Comparison of ENCODE assay signal across 20 mouse cellular contexts in the genomic region with DNA sequence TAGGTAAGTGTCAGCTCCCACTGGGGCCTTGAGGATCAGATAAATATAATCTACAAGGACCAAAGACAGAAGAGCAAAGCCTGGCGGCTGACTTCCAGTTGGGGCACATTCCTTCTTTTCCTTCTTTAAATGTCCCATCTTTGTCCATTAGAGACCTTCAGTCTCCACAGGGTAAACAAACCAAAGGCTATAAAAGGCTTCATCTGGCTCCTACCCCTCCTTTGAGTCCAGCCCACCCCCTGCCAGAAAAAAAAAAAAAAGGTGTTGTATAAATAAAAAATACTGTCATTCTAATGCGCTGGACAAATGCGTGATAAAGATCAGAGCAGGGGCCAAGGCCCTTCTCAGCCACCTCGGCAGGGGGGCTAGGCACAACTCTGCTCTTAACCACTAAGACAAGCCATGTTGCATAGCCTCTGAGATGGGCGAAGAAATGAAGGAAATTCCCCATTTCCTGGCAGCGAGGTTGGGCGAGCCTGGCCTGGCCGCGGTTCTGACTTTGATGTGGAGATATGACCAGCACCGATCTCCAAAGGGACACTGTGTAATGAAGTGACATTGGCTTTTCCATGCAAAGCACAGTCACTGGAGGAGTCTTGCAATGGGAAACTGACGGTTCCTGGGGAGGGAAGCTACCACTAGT.
DNase-seq lines count a peak whose midpoint lies in the region; ATAC-seq and TF ChIP-seq lines count a peak whose summit lies in the region.
"Had no signal": no experiment of that assay in that cellular context is flagged by ENCODE, and none has a peak within 500 bp of the region (broad histone marks: within the 10 kb centered on the region; RNA-seq: fewer than 3 reads in every experiment).

No protein-coding gene starts in this region.

- H3K4me3 ChIP-seq in heart, adult 2 months = no peak overlapping the region
- H3K4me3 ChIP-seq in lung, embryonic 16.5 days (ENCODE audit: low read length) = no peak overlapping the region
- H3K4me3 ChIP-seq in liver, embryonic 11.5 days (ENCODE audit: low read depth, low read length) = no peak overlapping the region
- H3K4me3 ChIP-seq: embryonic facial prominence, embryonic 13.5 days; forebrain, embryonic 15.5 days; heart, embryonic 12.5 days; limb, embryonic 12.5 days; midbrain, embryonic 13.5 days; neural tube, embryonic 13.5 days had no signal

- intact Hi-C loops in heart, adult 2 months (cut with DNase I) = loop anchor here (2.0 kb wide), 1 partner anchor 172 kb away; no protein-coding TSS in a partner anchor

- H3K9me3 ChIP-seq in lung, embryonic 16.5 days (ENCODE audit: control insufficient read depth, low read length) = no peaks in the 10 kb centered on the region
- no peaks in the 10 kb centered on the region for H3K9me3 ChIP-seq in liver, embryonic 11.5 days (ENCODE audit: control insufficient read depth, low read length)
- H3K9me3 ChIP-seq: embryonic facial prominence, embryonic 13.5 days; forebrain, embryonic 15.5 days; heart, embryonic 12.5 days; limb, embryonic 12.5 days; midbrain, embryonic 13.5 days; neural tube, embryonic 13.5 days had no signal

- DNase-seq in heart, adult 2 months = peak in 1 of 2 experiments; percentile 18
- DNase-seq in heart, postnatal 4 days = no peak
- peak; percentile 30 for DNase-seq in urinary bladder, postnatal 14 days (ENCODE audit: low spot score)
- DNase-seq in urinary bladder, adult 2 months (ENCODE audit: low spot score) = no peak
- no peak for DNase-seq in liver, embryonic 11.5 days (ENCODE audit: low spot score)
- no peak for DNase-seq in ovary, postnatal 10 days (ENCODE audit: low spot score)
- DNase-seq: cerebellum, adult 9-11 months; heart, postnatal 14 days; thymus, postnatal 25 days had no signal

- H3K27ac ChIP-seq in heart, adult 2 months = peak overlapping the region; percentile 33
- H3K27ac ChIP-seq in lung, embryonic 16.5 days (ENCODE audit: low read length) = peak overlapping the region; percentile 82
- no peak overlapping the region for H3K27ac ChIP-seq in liver, embryonic 11.5 days (ENCODE audit: low read depth, low read length)
- H3K27ac ChIP-seq: embryonic facial prominence, embryonic 13.5 days; forebrain, embryonic 15.5 days; hindbrain, embryonic 14.5 days; limb, embryonic 12.5 days; liver, embryonic 14.5 days; midbrain, embryonic 13.5 days; neural tube, embryonic 13.5 days had no signal

- no peak overlapping the region for H3K9ac ChIP-seq in heart, adult 2 months (ENCODE audit: low read depth, low read length)
- no peak overlapping the region for H3K9ac ChIP-seq in lung, embryonic 16.5 days (ENCODE audit: low read length)
- H3K9ac ChIP-seq in liver, embryonic 11.5 days (ENCODE audit: low read depth, low read length) = no peak overlapping the region
- H3K9ac ChIP-seq: embryonic facial prominence, embryonic 13.5 days; forebrain, embryonic 15.5 days; heart, embryonic 12.5 days; hindbrain, embryonic 14.5 days; limb, embryonic 12.5 days; liver, embryonic 14.5 days; midbrain, embryonic 13.5 days; neural tube, embryonic 13.5 days had no signal

- no peaks in the 10 kb centered on the region for H3K36me3 ChIP-seq in heart, adult 2 months (ENCODE audit: control insufficient read depth, insufficient read depth, low read length)
- no peaks in the 10 kb centered on the region for H3K36me3 ChIP-seq in lung, embryonic 16.5 days (ENCODE audit: control insufficient read depth, insufficient read depth, low read length)
- H3K36me3 ChIP-seq in liver, embryonic 11.5 days (ENCODE audit: control insufficient read depth, insufficient read depth, low read length) = no peaks in the 10 kb centered on the region
- H3K36me3 ChIP-seq: embryonic facial prominence, embryonic 13.5 days; forebrain, embryonic 15.5 days; heart, embryonic 12.5 days; limb, embryonic 12.5 days; midbrain, embryonic 13.5 days; neural tube, embryonic 13.5 days had no signal

- WGBS in heart, adult 2 months = 41% methylated on average over 11 of the region's 11 CpGs
- 10% methylated on average over 11 of the region's 11 CpGs for WGBS in lung, embryonic 16.5 days
- 19% methylated on average over 11 of the region's 11 CpGs for WGBS in liver, embryonic 11.5 days

- H3K27me3 ChIP-seq in heart, adult 2 months (ENCODE audit: control insufficient read depth, insufficient read depth, low read length) = no peaks in the 10 kb centered on the region
- H3K27me3 ChIP-seq in lung, embryonic 16.5 days (ENCODE audit: control insufficient read depth, insufficient read depth, low read depth, low read length) = no peaks in the 10 kb centered on the region
- H3K27me3 ChIP-seq in liver, embryonic 11.5 days (replicated peaks; ENCODE audit: control insufficient read depth, insufficient read depth, low read length) = no peaks in the 10 kb centered on the region; the same call in 1 of the 2 replicates
- H3K27me3 ChIP-seq: forebrain, embryonic 15.5 days; Patski had no signal

- H3K4me2 ChIP-seq in lung, embryonic 16.5 days (ENCODE audit: low read depth, low read length) = no peak overlapping the region
- no peak overlapping the region for H3K4me2 ChIP-seq in liver, embryonic 11.5 days
- H3K4me2 ChIP-seq: embryonic facial prominence, embryonic 13.5 days; forebrain, embryonic 15.5 days; heart, embryonic 12.5 days; hindbrain, embryonic 14.5 days; limb, embryonic 12.5 days; midbrain, embryonic 13.5 days; neural tube, embryonic 13.5 days had no signal

- H3K79me2 ChIP-seq in heart, adult 2 months (replicated peaks; ENCODE audit: control insufficient read depth, insufficient read depth, low read length) = no peaks in the 10 kb centered on the region

- peaks cover 5% of the 10 kb centered on the region for H3K4me1 ChIP-seq in heart, adult 2 months (ENCODE audit: control insufficient read depth, insufficient read depth, low read length)
- peaks cover 4% of the 10 kb centered on the region for H3K4me1 ChIP-seq in lung, embryonic 16.5 days (replicated peaks; ENCODE audit: control insufficient read depth, insufficient read depth, low read length)
- H3K4me1 ChIP-seq in liver, embryonic 11.5 days (replicated peaks; ENCODE audit: control insufficient read depth, insufficient read depth, low read length) = no peaks in the 10 kb centered on the region

- no peak for TF ChIP-seq POLR2A in heart, adult 2 months (IDR thresholded peaks at IDR 0.05; ENCODE audit: insufficient read depth, low read depth, low read length)

- ATAC-seq in lung, embryonic 16.5 days (ENCODE audit: low read depth) = peak; percentile 90
- no peak for ATAC-seq in liver, embryonic 11.5 days (replicated peaks; ENCODE audit: low FRiP score)
- ATAC-seq: activated CD4-positive, CD25-positive, alpha-beta regulatory T cell, adult 4 months; forebrain, embryonic 15.5 days; midbrain, embryonic 13.5 days; Patski had no signal

- 0 out of 2 replicates have a peak, but pooled peaks have one; percentile 10 for TF ChIP-seq EP300 in heart, adult 2 months (IDR thresholded peaks at IDR 0.05; ENCODE audit: insufficient read depth, low read depth, low read length)

- no peak for TF ChIP-seq CTCF in heart, adult 2 months (IDR thresholded peaks at IDR 0.05)
